Mouse (Mus musculus): ENCODE data around the gene B230217C12Rik. TPM values are rescaled to one million over a fixed set of nuclear protein-coding genes. Genes with fewer than 3 reads are reported as not detected.

The B230217C12Rik gene
- polyA plus RNA-seq, 1 experiment from 2014 or later, result 5.4 TPM

DNA sequence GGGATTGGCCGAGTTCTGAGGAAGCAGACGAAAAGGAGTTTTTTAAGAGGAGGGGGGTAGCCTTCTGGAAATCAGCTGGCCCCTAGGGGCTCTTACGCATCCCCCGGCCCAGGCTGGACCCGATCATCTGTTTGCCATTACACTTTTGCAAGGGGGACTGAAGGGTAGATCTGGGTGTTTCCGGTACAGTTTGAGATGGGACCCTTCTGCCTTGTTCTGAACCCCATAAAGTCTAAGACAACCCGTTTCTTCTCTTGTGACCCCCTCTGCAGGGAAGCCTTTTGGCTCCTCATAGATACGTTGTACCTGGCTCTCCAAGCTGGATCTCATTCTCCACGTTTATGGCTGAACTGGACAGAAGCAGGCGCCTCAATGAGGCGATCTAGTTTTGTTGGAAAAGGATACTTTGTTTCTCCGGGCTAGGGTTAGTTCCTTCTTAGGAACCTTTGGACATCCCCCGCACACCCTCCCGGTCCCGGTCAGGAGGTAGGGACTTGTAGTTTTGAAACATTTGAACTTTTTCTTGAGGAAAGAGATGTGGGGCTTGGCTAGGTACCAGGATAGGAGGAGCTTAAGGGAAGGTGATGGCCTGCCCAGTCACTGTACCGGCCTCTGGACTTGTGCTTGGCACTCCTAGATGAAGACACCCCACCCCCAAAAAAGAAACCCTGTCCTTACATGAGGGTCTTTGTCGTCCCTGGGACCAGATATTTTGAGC lies 39.7 kb upstream of the B230217C12Rik start:
- peaks cover 46% of the 10 kb centered on the region for H3K4me1 ChIP-seq (replicated peaks; ENCODE audit: control insufficient read depth, insufficient read depth, low read length)

DNA sequence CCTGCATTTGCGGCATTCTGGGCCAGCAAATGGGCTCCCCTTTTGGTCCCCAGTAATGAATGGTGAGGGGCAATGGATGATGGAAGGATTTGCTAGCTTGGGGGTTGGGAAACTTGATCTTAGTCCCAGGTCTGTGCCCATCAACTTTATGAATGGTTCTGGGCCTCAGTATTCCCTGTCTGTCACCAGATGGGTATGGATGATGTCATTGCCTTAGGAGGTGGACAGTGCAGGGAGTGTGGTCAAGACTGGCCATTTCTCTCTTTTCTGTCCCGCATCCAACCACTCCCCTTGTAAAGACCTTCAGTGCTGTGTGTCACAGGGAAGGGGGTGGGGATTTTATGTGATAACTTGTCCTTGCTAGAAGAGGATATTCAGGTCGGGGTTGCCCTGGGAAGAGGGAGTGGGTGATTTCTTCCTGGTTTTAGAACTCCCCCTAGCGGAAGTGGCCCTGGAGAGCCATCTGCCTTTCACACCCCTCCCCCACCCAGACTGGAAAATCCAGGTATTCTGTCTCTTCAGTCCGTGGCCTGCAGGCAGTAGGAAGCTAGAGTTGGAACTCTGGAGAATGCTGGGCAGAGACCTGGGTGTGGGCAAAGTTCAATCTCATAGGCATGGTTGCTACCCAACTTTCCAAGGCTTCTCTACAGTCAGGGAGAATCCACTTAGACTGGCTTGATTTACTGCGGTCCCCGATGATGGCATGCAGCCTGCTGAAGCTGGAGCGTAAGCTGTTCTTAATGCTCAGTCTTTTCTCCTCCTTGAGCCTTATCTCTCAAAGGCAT lies 39.0 kb upstream of the B230217C12Rik start:
- Histone ChIP-seq H3K27ac (ENCODE audit: low read depth, low read length) (no peak overlapping the region), H3K4me2 (peak overlapping the region; percentile 72), H3K36me3 (ENCODE audit: control insufficient read depth, insufficient read depth, low read length) (0 out of 2 replicates have a peak, but pooled peaks cover 2% of the 10 kb centered on the region), H3K4me3 (ENCODE audit: low read depth, low read length) (peak overlapping the region; percentile 64), H3K27me3 (replicated peaks; ENCODE audit: control insufficient read depth, insufficient read depth, low read length) (no peaks in the 10 kb centered on the region), H3K9ac (ENCODE audit: low read depth, low read length) (no peak overlapping the region; the same call in 1 of the 2 replicates), H3K4me1 (replicated peaks; ENCODE audit: control insufficient read depth, insufficient read depth, low read length) (peaks cover 54% of the 10 kb centered on the region), H3K9me3 (ENCODE audit: control insufficient read depth, low read length) (no peaks in the 10 kb centered on the region)
- DNase-seq (ENCODE audit: low spot score), result no peak
- ATAC-seq (replicated peaks; ENCODE audit: low FRiP score), result no peak
- 23% methylated on average over 8 of the region's 8 CpGs for WGBS

More for the DNA sequence above, 39.7 kb upstream of the B230217C12Rik start:
- ATAC-seq (replicated peaks; ENCODE audit: low FRiP score) (no peak), DNase-seq (ENCODE audit: low spot score) (no peak)
- Histone ChIP-seq H3K27ac (ENCODE audit: low read depth, low read length) (peak overlapping the region; percentile 86), H3K4me3 (ENCODE audit: low read depth, low read length) (peak overlapping the region; percentile 64), H3K27me3 (replicated peaks; ENCODE audit: control insufficient read depth, insufficient read depth, low read length) (no peaks in the 10 kb centered on the region), H3K36me3 (ENCODE audit: control insufficient read depth, insufficient read depth, low read length) (0 out of 2 replicates have a peak, but pooled peaks cover 2% of the 10 kb centered on the region), H3K9ac (ENCODE audit: low read depth, low read length) (peak overlapping the region; percentile 72), H3K4me2 (peak overlapping the region; percentile 72), H3K9me3 (ENCODE audit: control insufficient read depth, low read length) (no peaks in the 10 kb centered on the region)
- WGBS, result 10% methylated on average over 17 of the region's 17 CpGs

- Histone ChIP-seq H3K9ac (ENCODE audit: low read depth, low read length) (no peak overlapping the region), H3K4me1 (replicated peaks; ENCODE audit: control insufficient read depth, insufficient read depth, low read length) (peaks cover 55% of the 10 kb centered on the region), H3K27me3 (replicated peaks; ENCODE audit: control insufficient read depth, insufficient read depth, low read length) (no peaks in the 10 kb centered on the region), H3K36me3 (ENCODE audit: control insufficient read depth, insufficient read depth, low read length) (peaks cover 6% of the 10 kb centered on the region; the same call in 1 of the 2 replicates), H3K4me3 (ENCODE audit: low read depth, low read length) (peak overlapping the region; percentile 64; the same call in 1 of the 2 replicates), H3K27ac (ENCODE audit: low read depth, low read length) (peak overlapping the region; percentile 48; the same call in 1 of the 2 replicates), H3K9me3 (ENCODE audit: control insufficient read depth, low read length) (no peaks in the 10 kb centered on the region), H3K4me2 (peak overlapping the region; percentile 72)
- no peak for DNase-seq (ENCODE audit: low spot score)
- ATAC-seq (replicated peaks; ENCODE audit: low FRiP score), result no peak
- 18% methylated on average over 1 of the region's 1 CpGs for WGBS
These were observed 38.4 kb upstream of the B230217C12Rik start for GRCm38 (mm10) chr11:97802194-97802470.

DNA sequence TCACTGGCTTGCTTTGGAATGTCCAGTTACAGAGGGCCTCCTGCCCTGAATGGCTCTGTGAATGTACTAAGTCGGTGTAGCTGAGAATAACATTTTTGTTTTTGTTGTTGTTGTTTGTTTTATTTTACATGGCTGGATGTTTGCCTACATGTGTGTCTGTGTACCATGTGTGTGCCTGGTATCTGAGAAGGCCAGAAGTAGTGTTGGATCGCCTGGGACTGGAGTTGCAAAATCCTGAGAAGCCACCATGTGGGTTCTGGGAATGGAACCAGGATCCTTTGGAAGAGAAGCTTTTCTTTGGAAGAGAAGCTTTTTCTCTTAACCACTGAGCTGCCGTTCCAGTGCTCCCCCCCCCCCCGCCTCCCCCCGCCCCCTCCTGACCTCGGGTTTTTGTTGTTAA lies 38.1 kb upstream of the B230217C12Rik start:
- Histone ChIP-seq H3K4me1 (replicated peaks; ENCODE audit: control insufficient read depth, insufficient read depth, low read length) (peaks cover 57% of the 10 kb centered on the region), H3K4me2 (peak overlapping the region; percentile 21; the same call in 1 of the 2 replicates), H3K36me3 (ENCODE audit: control insufficient read depth, insufficient read depth, low read length) (peaks cover 7% of the 10 kb centered on the region; the same call in 1 of the 2 replicates), H3K27ac (ENCODE audit: low read depth, low read length) (peak overlapping the region; percentile 48; the same call in 1 of the 2 replicates), H3K9me3 (ENCODE audit: control insufficient read depth, low read length) (no peaks in the 10 kb centered on the region), H3K27me3 (replicated peaks; ENCODE audit: control insufficient read depth, insufficient read depth, low read length) (no peaks in the 10 kb centered on the region), H3K4me3 (ENCODE audit: low read depth, low read length) (no peak overlapping the region), H3K9ac (ENCODE audit: low read depth, low read length) (no peak overlapping the region)
- 61% methylated on average over 6 of the region's 6 CpGs for WGBS
- DNase-seq (ENCODE audit: low spot score) (no peak), ATAC-seq (replicated peaks; ENCODE audit: low FRiP score) (no peak)

- Histone ChIP-seq H3K4me2 (no peak overlapping the region; the same call in 1 of the 2 replicates), H3K4me3 (ENCODE audit: low read depth, low read length) (no peak overlapping the region), H3K4me1 (replicated peaks; ENCODE audit: control insufficient read depth, insufficient read depth, low read length) (peaks cover 60% of the 10 kb centered on the region), H3K9me3 (ENCODE audit: control insufficient read depth, low read length) (no peaks in the 10 kb centered on the region), H3K36me3 (ENCODE audit: control insufficient read depth, insufficient read depth, low read length) (peaks cover 10% of the 10 kb centered on the region; the same call in 1 of the 2 replicates), H3K27ac (ENCODE audit: low read depth, low read length) (no peak overlapping the region), H3K9ac (ENCODE audit: low read depth, low read length) (no peak overlapping the region), H3K27me3 (replicated peaks; ENCODE audit: control insufficient read depth, insufficient read depth, low read length) (no peaks in the 10 kb centered on the region)
- DNase-seq (ENCODE audit: low spot score), result no peak
- 65% methylated on average over 5 of the region's 5 CpGs for WGBS
- no peak for ATAC-seq (replicated peaks; ENCODE audit: low FRiP score)
These were observed 36.7 kb upstream of the B230217C12Rik start for GRCm38 (mm10) chr11:97803847-97804246.

DNA sequence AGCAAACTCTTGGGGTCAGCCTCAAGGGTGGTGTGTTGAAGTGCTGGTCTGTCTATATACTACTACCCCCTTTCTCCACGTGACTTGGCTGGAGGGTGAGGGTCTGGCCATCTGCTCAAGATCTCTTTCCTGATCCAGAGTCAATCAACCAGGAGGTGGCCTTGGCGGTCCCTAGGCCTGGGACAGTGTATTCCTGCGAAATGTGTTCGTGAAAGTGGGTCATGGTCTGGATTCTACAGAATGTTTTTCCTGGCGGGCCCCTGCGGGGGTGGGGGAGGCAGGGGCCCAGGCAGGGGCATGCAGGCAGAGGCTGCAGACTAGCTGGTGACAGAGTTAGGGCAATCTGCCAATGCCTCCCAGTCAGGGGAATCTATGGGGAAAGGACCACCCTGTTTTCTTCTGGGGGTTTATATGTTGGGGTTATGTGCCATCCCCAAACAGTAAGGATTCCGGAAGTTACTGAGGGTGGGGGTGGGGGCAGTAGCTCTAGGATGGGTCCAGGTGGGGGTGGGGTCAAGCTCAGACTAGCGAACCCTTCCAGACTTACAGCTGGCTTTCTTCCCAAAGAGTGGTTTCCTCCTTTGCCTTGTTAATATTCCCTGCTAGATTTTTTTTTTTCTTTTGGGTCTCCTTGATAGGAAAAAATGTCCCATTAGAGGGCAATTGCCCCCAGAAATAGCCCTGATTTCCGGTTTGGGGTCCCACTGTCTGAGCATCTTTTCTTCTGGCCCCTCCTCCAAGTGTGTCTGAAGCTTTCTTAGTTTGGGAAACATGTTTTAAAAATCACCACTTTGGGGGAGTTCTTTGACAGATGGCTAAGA lies 35.5 kb upstream of the B230217C12Rik start:
- H3K27ac ChIP-seq (ENCODE audit: low read depth, low read length), result peak overlapping the region; percentile 63
- H3K4me1 ChIP-seq (replicated peaks; ENCODE audit: control insufficient read depth, insufficient read depth, low read length), result peaks cover 71% of the 10 kb centered on the region
- ATAC-seq (replicated peaks; ENCODE audit: low FRiP score), result no peak
- peak overlapping the region; percentile 5; the same call in 1 of the 2 replicates for H3K9ac ChIP-seq (ENCODE audit: low read depth, low read length)
- peaks cover 12% of the 10 kb centered on the region; the same call in 1 of the 2 replicates for H3K36me3 ChIP-seq (ENCODE audit: control insufficient read depth, insufficient read depth, low read length)
- no peaks in the 10 kb centered on the region for H3K27me3 ChIP-seq (replicated peaks; ENCODE audit: control insufficient read depth, insufficient read depth, low read length)
- WGBS, result 35% methylated on average over 9 of the region's 9 CpGs
- H3K4me2 ChIP-seq, result peak overlapping the region; percentile 2
- no peak for DNase-seq (ENCODE audit: low spot score)
- H3K4me3 ChIP-seq (ENCODE audit: low read depth, low read length), result no peak overlapping the region; the same call in 1 of the 2 replicates
- no peaks in the 10 kb centered on the region for H3K9me3 ChIP-seq (ENCODE audit: control insufficient read depth, low read length)

GRCm38 (mm10) chr11:97805662-97806612 lies 34.6 kb upstream of the B230217C12Rik start:
- DNase-seq (ENCODE audit: low spot score), result no peak
- no peak for ATAC-seq (replicated peaks; ENCODE audit: low FRiP score)
- peak overlapping the region; percentile 44 for H3K27ac ChIP-seq (ENCODE audit: low read depth, low read length)

More at GRCm38 (mm10) chr11:97805662-97806612, 34.6 kb upstream of the B230217C12Rik start:
- Histone ChIP-seq H3K36me3 (ENCODE audit: control insufficient read depth, insufficient read depth, low read length) (peaks cover 12% of the 10 kb centered on the region; the same call in 1 of the 2 replicates), H3K9ac (ENCODE audit: low read depth, low read length) (no peak overlapping the region; the same call in 1 of the 2 replicates), H3K27me3 (replicated peaks; ENCODE audit: control insufficient read depth, insufficient read depth, low read length) (no peaks in the 10 kb centered on the region), H3K4me2 (peak overlapping the region; percentile 2), H3K4me3 (ENCODE audit: low read depth, low read length) (no peak overlapping the region), H3K4me1 (replicated peaks; ENCODE audit: control insufficient read depth, insufficient read depth, low read length) (peaks cover 78% of the 10 kb centered on the region), H3K9me3 (ENCODE audit: control insufficient read depth, low read length) (no peaks in the 10 kb centered on the region)
- 52% methylated on average over 15 of the region's 15 CpGs for WGBS
